Mouse (Mus musculus) embryonic fibroblast, embryonic 13.5 days (primary cell): ENCODE results near the gene Gstm4. TPM values are rescaled to one million over a fixed set of nuclear protein-coding genes. Genes with fewer than 3 reads are reported as not detected.

ENCODE experiments used
- H3K27ac ChIP-seq: 2 replicates; pipeline ENCODE4 v1.5.1; 2012; ENCODE audit warnings: low read length, control low read depth, inconsistent platforms; ENCODE audit not compliant: insufficient read depth
- H3K4me1 ChIP-seq: 2 replicates; pipeline ENCODE4 v1.6.1; 2011; ENCODE audit warnings: low read length; ENCODE audit not compliant: control insufficient read depth, insufficient read depth
- H3K4me3 ChIP-seq: 2 replicates; pipeline ENCODE4 v1.5.1; 2011; ENCODE audit warnings: mild to moderate bottlenecking, control low read depth, low read length; ENCODE audit not compliant: insufficient read depth
- CTCF ChIP-seq: IDR thresholded peaks from 2 replicates; pipeline ENCODE4 v1.5.1; 2011; ENCODE audit warnings: mild to moderate bottlenecking, control low read depth, low read length, moderate library complexity, borderline replicate concordance; ENCODE audit not compliant: insufficient read depth
- POLR2A ChIP-seq: IDR thresholded peaks from 2 replicates; pipeline ENCODE4 v1.6.1; 2011; ENCODE audit warnings: low read depth, mild to moderate bottlenecking, control low read depth, low read length, moderate library complexity
- polyA plus RNA-seq: library from polyadenylated mRNA; stranded (reverse); fragments of >200 nt; gene quantifications from 2 replicates; pipeline ENCODE4 v1.2.4, GENCODE M21; 2011; ENCODE audit warnings: low read depth; ENCODE audit not compliant: missing spikeins, insufficient read length

Gene Gstm4
- polyA plus RNA-seq, 1 experiment = 11.5 TPM

DNA sequence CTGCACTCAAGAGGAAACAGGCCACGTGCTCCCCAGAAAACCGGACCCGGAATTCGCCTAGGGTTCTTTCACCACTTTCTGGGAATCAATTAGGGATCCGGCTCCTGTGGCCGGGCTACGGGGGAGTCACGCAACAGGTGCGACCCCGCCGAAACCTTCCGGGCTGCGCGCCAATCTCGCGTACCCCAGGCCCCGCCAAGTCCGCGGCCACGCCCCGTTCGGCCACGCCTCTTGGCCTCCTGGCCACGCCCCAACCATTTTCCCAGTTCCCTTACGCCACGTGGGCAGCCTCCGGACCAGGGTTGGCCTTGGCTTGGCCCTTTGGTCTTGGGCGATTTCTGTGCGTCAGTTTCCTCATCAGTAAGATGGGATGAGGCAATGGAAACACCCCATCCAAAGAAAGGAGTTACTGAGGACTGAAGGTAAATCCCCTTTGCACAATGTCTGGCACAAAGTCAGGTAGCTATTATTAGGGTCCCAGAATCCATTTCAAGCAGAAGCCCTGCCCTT is 41.8 kb upstream of the Gstm4 start, which contains the start of gene Ampd2:
Gene Ampd2 (minus strand): TSS at position 182 of the 510 bp plus-strand sequence.
- H3K4me1 ChIP-seq = peaks cover 19% of the 10 kb centered on the region
- H3K27ac ChIP-seq = peak within 1 kb of the TSS; percentile 95
- peak; percentile 64 for TF ChIP-seq POLR2A
- TF ChIP-seq CTCF = no peak
- H3K4me3 ChIP-seq = peak within 1 kb of the TSS; percentile 79

DNA sequence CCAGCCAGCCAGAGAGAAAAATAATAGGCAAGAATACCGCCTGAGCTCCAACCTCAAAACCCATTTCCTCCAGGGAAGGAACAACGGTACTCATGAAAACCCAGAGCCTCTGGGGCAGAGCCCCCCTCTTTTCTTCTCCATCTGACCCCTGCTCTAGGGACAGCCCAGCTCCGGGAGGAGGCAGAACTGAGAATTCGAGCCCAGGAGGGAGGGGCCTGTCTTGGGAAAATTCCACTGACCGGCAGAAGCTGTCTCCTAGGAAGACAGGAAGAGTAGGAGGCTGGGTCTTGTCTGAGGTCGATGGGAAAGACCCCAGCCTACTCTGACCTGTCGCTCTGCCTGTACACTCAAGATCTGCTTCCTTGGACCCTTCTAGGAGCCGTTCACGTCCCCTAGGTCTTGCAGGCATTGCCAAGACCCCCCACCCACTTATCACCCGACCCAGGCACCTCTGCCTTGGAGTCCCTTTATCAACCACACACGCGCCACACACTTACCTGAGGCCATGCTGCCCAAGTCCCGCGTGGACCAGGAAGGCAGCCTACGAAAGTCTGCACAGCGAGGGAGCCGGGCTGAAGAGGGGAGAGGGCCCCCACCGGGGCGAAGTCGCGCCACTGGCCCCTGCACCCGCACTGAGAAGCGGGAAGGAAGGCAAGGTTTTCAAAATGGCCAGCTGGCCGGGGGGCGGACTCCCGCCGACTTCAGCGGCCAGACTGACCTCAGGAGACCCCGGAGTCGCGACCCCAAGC is 41.2 kb upstream of the Gstm4 start:
- TF ChIP-seq CTCF (no peak), POLR2A (peak; percentile 83)
- Histone ChIP-seq H3K4me3 (peak overlapping the region; percentile 79), H3K4me1 (peaks cover 19% of the 10 kb centered on the region), H3K27ac (peak overlapping the region; percentile 95)

DNA sequence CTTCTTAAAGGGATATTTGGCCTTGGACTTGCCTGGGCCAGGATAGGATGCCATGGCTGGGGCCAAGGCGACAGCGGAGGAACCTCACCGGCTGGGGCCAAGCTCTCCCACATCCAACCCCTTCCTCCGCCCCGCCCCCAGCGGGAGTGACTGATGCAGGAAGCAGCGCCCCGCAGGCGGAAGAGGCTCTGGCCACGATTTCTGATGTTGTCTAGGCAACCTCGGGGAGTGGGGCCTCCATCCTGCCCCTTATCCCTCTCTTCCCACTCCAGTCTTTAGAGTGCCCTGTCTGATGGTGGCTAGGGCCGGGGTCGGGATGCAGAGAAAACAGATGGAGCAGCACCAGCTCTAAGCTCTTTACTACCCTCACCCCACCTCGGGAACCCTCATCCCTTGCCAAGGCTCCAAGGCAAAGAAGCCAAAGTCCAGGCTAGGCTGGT is 40.6 kb upstream of the Gstm4 start:
- H3K27ac ChIP-seq = peak overlapping the region; percentile 95
- H3K4me1 ChIP-seq = peaks cover 19% of the 10 kb centered on the region

DNA sequence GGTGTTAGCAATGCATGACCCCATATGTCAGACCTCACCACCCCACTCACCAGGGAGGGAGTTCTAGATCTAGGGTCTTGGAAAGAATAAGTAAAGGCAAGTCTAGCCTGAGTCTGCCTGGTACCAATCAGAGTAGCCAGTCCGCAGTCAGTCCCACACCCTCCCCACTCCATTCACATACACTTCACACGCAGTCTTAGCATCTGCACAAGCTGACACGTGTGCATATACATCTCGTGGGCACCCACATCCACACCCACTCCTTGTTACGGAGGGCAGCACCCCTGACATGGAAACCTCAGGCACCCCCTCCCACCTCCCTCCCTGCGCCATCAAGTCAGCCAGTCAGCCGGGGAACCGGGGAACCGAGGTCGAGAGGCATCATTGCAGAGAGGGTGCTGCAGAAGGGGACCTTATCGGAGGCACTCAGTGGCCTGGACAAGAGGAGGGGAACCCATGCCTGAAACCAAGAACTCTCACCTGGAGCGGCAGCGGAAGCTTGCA is 40.1 kb upstream of the Gstm4 start:
- Histone ChIP-seq H3K27ac (peak overlapping the region; percentile 65), H3K4me1 (peaks cover 19% of the 10 kb centered on the region), H3K4me3 (peak overlapping the region; percentile 79)
- TF ChIP-seq POLR2A (no peak; the same call in 1 of the 2 replicates), CTCF (no peak)

More for the DNA sequence above, 40.6 kb upstream of the Gstm4 start:
- peak overlapping the region; percentile 79 for H3K4me3 ChIP-seq
- TF ChIP-seq POLR2A (peak; percentile 76), CTCF (no peak)

DNA sequence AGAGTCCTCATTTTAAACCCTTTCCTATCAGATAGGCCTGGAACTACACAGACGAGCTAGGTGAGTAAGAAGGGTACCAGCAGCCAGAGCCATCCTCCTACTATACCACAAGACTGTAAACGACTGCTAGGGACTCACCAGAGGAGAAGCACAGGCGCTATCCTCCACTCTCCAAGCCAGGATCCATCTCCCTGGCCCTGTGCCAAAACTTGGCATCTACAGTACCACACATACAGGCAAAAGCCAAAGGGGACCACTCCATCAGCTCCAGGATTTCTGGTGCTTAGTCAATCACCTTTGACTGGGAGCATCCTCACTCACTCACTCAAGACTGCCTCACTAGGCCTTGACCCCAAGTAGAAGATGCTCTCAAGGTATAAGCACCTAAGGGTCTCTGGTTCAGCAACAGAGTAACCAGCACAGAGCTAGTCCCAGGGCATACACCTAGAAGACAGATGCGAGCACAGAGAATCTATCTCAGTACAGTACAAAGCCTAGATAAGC is 39.3 kb upstream of the Gstm4 start:
- no peak overlapping the region for H3K27ac ChIP-seq
- peak overlapping the region; percentile 79 for H3K4me3 ChIP-seq
- no peak for TF ChIP-seq CTCF
- no peak for TF ChIP-seq POLR2A
- H3K4me1 ChIP-seq = peaks cover 12% of the 10 kb centered on the region

DNA sequence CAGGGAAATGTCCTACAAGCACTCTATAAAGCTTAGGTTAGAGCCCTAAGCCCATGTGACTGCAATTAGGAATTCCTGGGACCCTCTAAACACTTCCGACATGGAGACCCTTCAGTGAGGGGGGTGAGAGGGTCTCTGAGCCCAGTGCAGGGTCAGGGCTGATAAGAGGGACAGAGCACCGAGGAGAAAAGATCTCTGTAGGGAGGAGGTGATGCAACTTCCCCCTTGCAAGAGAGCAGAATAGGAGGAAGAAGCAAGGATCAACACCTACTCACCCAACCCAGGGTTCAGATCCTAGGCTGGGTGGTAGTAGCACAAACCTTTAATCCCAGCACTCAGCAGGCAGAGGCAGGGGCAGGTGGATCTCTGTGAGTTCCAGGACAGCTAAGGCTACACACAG is 38.5 kb upstream of the Gstm4 start:
- peaks cover 9% of the 10 kb centered on the region for H3K4me1 ChIP-seq
- no peak overlapping the region for H3K4me3 ChIP-seq
- no peak overlapping the region for H3K27ac ChIP-seq
- TF ChIP-seq CTCF = no peak
- TF ChIP-seq POLR2A = no peak

DNA sequence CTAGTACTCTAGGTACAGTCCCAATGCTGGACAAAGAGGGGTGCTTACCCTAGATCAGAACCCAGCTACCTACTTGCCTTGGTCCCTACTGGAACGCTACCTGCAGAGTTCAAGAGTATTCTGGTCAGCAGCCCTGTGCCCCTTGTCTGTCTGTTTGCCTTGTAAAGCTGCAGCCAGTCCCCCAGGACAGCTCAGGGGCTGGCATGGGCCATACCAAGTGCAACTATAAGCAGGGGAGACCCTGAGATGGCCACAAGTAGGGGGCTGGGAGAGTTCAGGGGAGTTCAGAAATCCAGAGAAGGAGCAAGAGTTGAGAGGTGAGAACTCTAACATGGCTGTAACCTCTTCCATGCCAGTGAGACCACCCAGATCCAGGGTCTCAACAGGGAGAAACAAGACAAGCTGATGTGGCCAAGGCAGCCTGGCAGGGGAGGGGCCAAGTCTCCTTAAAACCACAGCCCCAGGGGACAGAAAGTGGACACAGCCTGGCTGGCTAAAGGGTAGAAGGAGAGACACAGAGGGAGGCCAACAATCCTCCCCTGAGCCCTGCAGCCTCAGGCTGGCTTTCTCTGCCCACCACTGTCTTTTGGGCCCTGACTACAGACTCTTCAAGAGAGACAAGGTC is 37.7 kb upstream of the Gstm4 start:
- H3K4me1 ChIP-seq = peaks cover 8% of the 10 kb centered on the region
- TF ChIP-seq POLR2A (no peak), CTCF (no peak)
- no peak overlapping the region for H3K4me3 ChIP-seq
- no peak overlapping the region for H3K27ac ChIP-seq

DNA sequence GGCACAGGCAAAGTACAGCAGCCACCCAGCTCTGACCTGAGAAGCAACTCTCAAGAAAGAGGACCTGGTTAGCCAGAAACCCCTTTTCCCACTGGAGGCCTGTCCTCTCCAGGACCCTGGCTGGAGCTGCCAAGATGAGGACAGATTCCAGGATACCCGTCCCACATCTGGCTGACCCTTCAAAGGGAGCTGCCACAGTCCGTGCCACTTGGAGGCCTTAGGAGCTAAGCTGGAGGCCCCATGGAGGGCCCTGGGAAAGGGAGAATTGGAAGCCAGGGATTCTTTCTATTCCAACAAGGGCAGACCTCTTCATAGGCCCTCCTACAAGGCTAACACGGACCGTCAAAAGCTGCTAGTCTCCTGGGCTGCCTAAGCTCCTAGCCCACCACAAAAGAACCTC is 37.0 kb upstream of the Gstm4 start:
- peaks cover 7% of the 10 kb centered on the region for H3K4me1 ChIP-seq
- H3K4me3 ChIP-seq = no peak overlapping the region
- no peak for TF ChIP-seq POLR2A
- TF ChIP-seq CTCF = no peak
- no peak overlapping the region for H3K27ac ChIP-seq

DNA sequence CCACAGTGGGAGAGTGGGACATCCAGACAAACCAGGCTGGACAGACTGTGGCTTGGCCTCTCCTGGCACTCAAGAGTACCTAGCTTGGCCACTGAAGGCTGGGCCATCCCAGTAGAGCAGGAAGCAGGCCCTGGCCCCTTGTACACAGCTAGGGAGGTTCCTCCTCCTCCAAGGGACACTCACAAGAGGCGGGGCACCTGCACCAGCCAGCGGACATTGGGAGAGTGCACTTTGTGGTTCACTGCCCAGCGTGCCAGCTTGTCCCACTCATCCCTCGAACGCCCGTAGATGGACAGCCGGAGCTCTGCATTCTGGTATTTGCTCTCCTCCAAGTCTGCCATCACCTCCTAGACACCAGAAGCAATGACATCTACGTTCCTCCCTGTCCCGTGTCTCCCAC is 32.1 kb upstream of the Gstm4 start:
- Histone ChIP-seq H3K4me1 (no peaks in the 10 kb centered on the region), H3K27ac (no peak overlapping the region), H3K4me3 (no peak overlapping the region)
- no peak for TF ChIP-seq POLR2A

DNA sequence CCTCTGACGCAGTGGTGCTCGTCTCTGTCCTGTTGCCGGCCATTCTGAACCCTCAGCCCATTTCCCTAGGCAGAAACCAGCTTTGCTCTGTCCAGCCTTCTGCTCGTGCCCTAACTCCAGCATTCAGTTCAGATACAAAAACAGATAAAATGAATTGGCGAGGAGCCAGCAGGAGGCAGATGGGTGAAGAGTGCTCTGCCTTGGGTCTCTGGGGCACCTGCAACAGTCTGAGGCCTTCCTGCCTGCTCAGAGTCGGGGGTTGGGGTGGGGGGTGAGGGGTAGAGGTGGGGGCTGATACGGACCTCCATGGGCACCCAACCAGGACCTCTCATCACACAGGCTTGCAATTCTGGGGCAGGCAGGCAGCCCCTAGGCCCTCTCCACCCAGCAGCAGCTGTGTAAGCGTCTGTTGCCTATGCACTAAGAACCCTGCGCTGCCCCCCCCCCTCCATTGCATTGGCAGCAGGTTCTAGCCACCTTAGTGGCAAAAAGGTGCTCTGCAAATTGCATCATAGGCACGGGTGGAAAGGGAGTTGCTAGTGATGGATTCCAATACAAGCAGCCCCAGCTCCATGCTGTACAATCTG is 28.4 kb upstream of the Gstm4 start:
- Histone ChIP-seq H3K4me1 (no peaks in the 10 kb centered on the region), H3K27ac (no peak overlapping the region), H3K4me3 (no peak overlapping the region)
- TF ChIP-seq CTCF = no peak
- no peak for TF ChIP-seq POLR2A
